Mouse (Mus musculus): Measurements from ENCODE around the gene Cideb.

- TF ChIP-seq CTCF (IDR thresholded peaks at IDR 0.05; ENCODE audit: control insufficient read depth, insufficient read depth, low read length) (no peak), POLR2A (IDR thresholded peaks at IDR 0.05; ENCODE audit: borderline replicate concordance, control insufficient read depth, low read depth, low read length) (no peak)
Measured at GRCm38 (mm10) chr14:55726261-55726660, 32.0 kb downstream of the Cideb start.
